Mouse (Mus musculus) mouse trophoblast stem cell (cell line): ENCODE data around the gene Dhx37.
"Not testable (repeated sequence)": the region's sequence is repeated elsewhere in the genome, so short reads cannot be mapped to it uniquely, and the experiment has no call there.

Experiments used
- in situ Hi-C, 2 experiments: fragments of 300-500 bp; cut with MseI, MboI; formaldehyde crosslinking; loops; 2 replicates in 1 of 2; 3 replicates in 1 of 2; pipeline ENCODE4 v1.15.1; 2025

Gene Dhx37

GRCm38 (mm10) chr5:125448631-125449030, 14.7 kb upstream of the Dhx37 start:
- in situ Hi-C loops: no loop called here

GRCm38 (mm10) chr5:125448026-125448425, 14.1 kb upstream of the Dhx37 start:
- in situ Hi-C loops: no loop called here

GRCm38 (mm10) chr5:125446344-125446743, 12.4 kb upstream of the Dhx37 start:
- in situ Hi-C loops: no loop called here

- in situ Hi-C loops: no loop called here
Measured at GRCm38 (mm10) chr5:125444554-125444953, 10.6 kb upstream of the Dhx37 start.

GRCm38 (mm10) chr5:125443915-125444314, 10.0 kb upstream of the Dhx37 start:
- in situ Hi-C loops: no loop called here

- in situ Hi-C loops: no loop called here
Measured at GRCm38 (mm10) chr5:125443335-125443734, 9.4 kb upstream of the Dhx37 start.

- in situ Hi-C loops: no loop called here
Measured at GRCm38 (mm10) chr5:125442136-125442995, 8.4 kb upstream of the Dhx37 start.

- in situ Hi-C loops: no loop called here
Measured at GRCm38 (mm10) chr5:125441234-125442114, 7.6 kb upstream of the Dhx37 start, which contains the start of gene Bri3bp. Gene Bri3bp, plus strand, starts transcription at chr5:125441568.

- in situ Hi-C loops: no loop called here
Measured at GRCm38 (mm10) chr5:125440583-125441233, 6.8 kb upstream of the Dhx37 start.

GRCm38 (mm10) chr5:125434347-125434746, 426 bp upstream of the Dhx37 start:
- in situ Hi-C loops: not testable (repeated sequence)

- in situ Hi-C loops: not testable (repeated sequence)
Measured at GRCm38 (mm10) chr5:125432324-125432723, 1.6 kb downstream of the Dhx37 start.

- in situ Hi-C loops: no loop called here
Measured at GRCm38 (mm10) chr5:125426343-125426742, 7.6 kb downstream of the Dhx37 start.

GRCm38 (mm10) chr5:125425698-125426276, 8.1 kb downstream of the Dhx37 start:
- in situ Hi-C loops: no loop called here

GRCm38 (mm10) chr5:125419124-125419523, 14.8 kb downstream of the Dhx37 start:
- in situ Hi-C loops: no loop called here

- in situ Hi-C loops: no loop called here
Measured at GRCm38 (mm10) chr5:125418636-125419035, 15.3 kb downstream of the Dhx37 start.

- in situ Hi-C loops: no loop called here
Measured at GRCm38 (mm10) chr5:125416183-125416582, 17.7 kb downstream of the Dhx37 start.

GRCm38 (mm10) chr5:125413763-125414162, 20.2 kb downstream of the Dhx37 start:
- in situ Hi-C loops: no loop called here

GRCm38 (mm10) chr5:125412536-125412935, 21.4 kb downstream of the Dhx37 start:
- in situ Hi-C loops: not testable (repeated sequence)

- in situ Hi-C loops: no loop called here
Measured at GRCm38 (mm10) chr5:125411972-125412530, 21.9 kb downstream of the Dhx37 start.

GRCm38 (mm10) chr5:125409348-125410090, 24.4 kb downstream of the Dhx37 start:
- in situ Hi-C loops: no loop called here
